In genomic region chr3:109119562-109119961, GRCm38 (mm10) we compare ENCODE assay signal across 25 mouse cellular contexts. TPM values are rescaled to one million over a fixed set of nuclear protein-coding genes. Genes with fewer than 3 reads are reported as not detected.
"Had no signal": no experiment of that assay in that cellular context is flagged by ENCODE, and none has a peak within 500 bp of the region (broad histone marks: within the 10 kb centered on the region; RNA-seq: fewer than 3 reads in every experiment).

No protein-coding gene starts in this region.

- DNase-seq: retina, postnatal 1 day; right cerebral cortex, adult 18-20 months; right cerebral cortex, postnatal 14 days; right cerebral cortex, postnatal 25 days; right cerebral cortex, postnatal 4 days; spleen, adult 18-20 months; thymus, adult 18-20 months; thymus, adult 2 months; thymus, postnatal 14 days; thymus, postnatal 25 days; thymus, postnatal 36 days; thymus, postnatal 4 days had no signal

- H3K4me2 ChIP-seq: neural tube, embryonic 12.5 days; neural tube, embryonic 13.5 days; neural tube, embryonic 15.5 days; stomach, embryonic 15.5 days had no signal

- H3K9ac ChIP-seq: neural tube, embryonic 12.5 days; neural tube, embryonic 13.5 days; neural tube, embryonic 15.5 days; stomach, embryonic 15.5 days had no signal

- H3K36me3 ChIP-seq: neural tube, embryonic 12.5 days; neural tube, embryonic 13.5 days; neural tube, embryonic 15.5 days; stomach, embryonic 15.5 days had no signal

- H3K27ac ChIP-seq: neural tube, embryonic 12.5 days; neural tube, embryonic 13.5 days; neural tube, embryonic 15.5 days; stomach, embryonic 15.5 days; stomach, postnatal 0 days had no signal

- H3K4me3 ChIP-seq: neural tube, embryonic 12.5 days; neural tube, embryonic 13.5 days; neural tube, embryonic 15.5 days; stomach, embryonic 15.5 days had no signal

- H3K9me3 ChIP-seq: neural tube, embryonic 13.5 days; stomach, embryonic 15.5 days had no signal

- H3K27me3 ChIP-seq: neural tube, embryonic 12.5 days; neural tube, embryonic 13.5 days; neural tube, embryonic 15.5 days; stomach, embryonic 15.5 days had no signal

RNA-seq across cellular contexts. Expression of gene Slc25a54, which starts 39.3 kb away (rescaled TPM):
- total RNA-seq: neutrophil, adult 5-6 weeks had no signal
- polyA plus RNA-seq: neural tube, embryonic 12.5 days; neural tube, embryonic 13.5 days; neural tube, embryonic 14.5 days; neural tube, embryonic 15.5 days; small intestine, adult 2 months; spleen, adult 2 months; stomach, embryonic 14.5 days; stomach, embryonic 15.5 days; stomach, embryonic 16.5 days; stomach, postnatal 0 days; thymus, adult 2 months; thymus, postnatal 0 days; urinary bladder, adult 2 months had no signal
